Mouse (Mus musculus) thymus, adult 2 months (tissue): ENCODE data around the gene Shh.

Source experiments
- CTCF ChIP-seq: fragments of 200-500 bp; IDR thresholded peaks from 2 replicates; pipeline ENCODE4 v1.5.1; 2012; ENCODE audit warnings: mild to moderate bottlenecking, control low read depth, low read length, moderate library complexity, borderline replicate concordance; ENCODE audit not compliant: control insufficient read depth, poor library complexity, insufficient read depth; ENCODE audit errors: extremely low read depth
- POLR2A ChIP-seq: fragments of 200-500 bp; IDR thresholded peaks from 2 replicates; pipeline ENCODE4 v1.6.1; 2012; ENCODE audit warnings: mild to moderate bottlenecking, low read length, control low read depth, moderate library complexity; ENCODE audit not compliant: control insufficient read depth, poor library complexity, insufficient read depth; ENCODE audit errors: extremely low read depth

DNA sequence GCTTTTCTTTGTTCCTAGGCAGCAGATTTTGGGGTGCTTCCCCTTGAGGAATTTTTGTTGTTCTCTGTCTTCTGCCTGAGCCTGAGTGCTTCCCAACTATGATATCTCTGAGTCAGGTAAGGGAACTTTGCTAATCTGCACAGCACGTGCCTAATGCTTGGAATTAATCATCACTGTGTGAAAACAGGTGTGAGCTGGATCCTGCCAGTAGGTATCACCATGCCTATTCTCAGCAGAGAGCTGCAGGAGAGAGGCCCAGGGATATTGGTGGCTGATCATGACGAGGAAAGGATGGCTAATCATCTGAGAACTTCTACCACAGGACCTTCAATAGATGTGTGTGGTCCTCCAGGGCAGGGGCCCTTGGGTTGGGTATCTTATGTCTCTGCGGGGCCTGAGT is 26.5 kb upstream of the Shh start:
- TF ChIP-seq POLR2A (no peak), CTCF (no peak)
